In the genomic region with DNA sequence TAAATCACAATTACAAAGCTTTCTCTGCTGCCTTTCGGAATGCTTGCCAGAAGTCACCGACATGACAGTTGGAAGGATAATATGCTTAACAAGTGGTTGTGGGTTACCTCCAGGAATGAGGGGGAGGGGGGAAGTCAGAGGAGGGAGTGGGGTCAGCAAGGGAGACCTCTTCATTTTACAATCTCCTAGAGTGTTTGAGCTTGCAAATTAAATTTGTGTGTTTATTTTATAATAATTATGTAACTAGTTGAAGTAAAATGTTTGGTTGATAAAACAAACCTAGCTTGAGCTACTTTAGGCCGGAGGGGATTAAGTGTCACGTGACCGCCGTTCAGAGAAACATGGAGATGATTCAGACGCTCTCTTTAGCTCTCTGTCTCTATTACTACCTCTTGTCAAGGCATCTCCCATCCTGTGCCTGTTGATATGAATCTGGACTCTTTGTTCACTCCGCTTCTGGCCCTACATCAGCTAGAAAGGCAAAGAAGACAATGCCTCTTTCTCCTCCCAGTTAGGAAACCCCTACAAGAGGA, we compare ENCODE assay signal across 29 mouse cellular contexts.
A peak's percentile ranks its signal among the peaks of the same experiment; 100 is the strongest.
DNase-seq lines count a peak whose midpoint lies in the region; ATAC-seq and TF ChIP-seq lines count a peak whose summit lies in the region.
"Had no signal": no experiment of that assay in that cellular context is flagged by ENCODE, and none has a peak within 500 bp of the region (broad histone marks: within the 10 kb centered on the region; RNA-seq: fewer than 3 reads in every experiment).

No protein-coding gene starts in this region.

- H3K79me2 ChIP-seq in C2C12 (ENCODE audit: control insufficient read depth, insufficient read depth) = no peaks in the 10 kb centered on the region
- H3K79me2 ChIP-seq in myocyte (ENCODE audit: control insufficient read depth, insufficient read depth) = no peaks in the 10 kb centered on the region

- no peak for TF ChIP-seq POLR2A in myocyte (IDR thresholded peaks at IDR 0.05; ENCODE audit: insufficient read length, low read depth)

- peaks cover 9% of the 10 kb centered on the region; the same call in 1 of the 2 replicates for H3K27me3 ChIP-seq in lung, embryonic 14.5 days (ENCODE audit: insufficient read depth, low read length)
- H3K27me3 ChIP-seq in C2C12 (ENCODE audit: control insufficient read depth, insufficient read depth, insufficient read length) (no peaks in the 10 kb centered on the region), myocyte (ENCODE audit: control insufficient read depth, insufficient read depth, insufficient read length) (peaks cover 3% of the 10 kb centered on the region)

- no peaks in the 10 kb centered on the region for H3K9me3 ChIP-seq in lung, embryonic 14.5 days (ENCODE audit: low read depth, low read length)
- H3K9me3 ChIP-seq: heart, embryonic 12.5 days; hindbrain, embryonic 15.5 days; limb, embryonic 13.5 days; neural tube, embryonic 12.5 days; stomach, embryonic 15.5 days had no signal

- H3K4me2 ChIP-seq in lung, embryonic 14.5 days = no peak overlapping the region
- no peak overlapping the region for H3K4me2 ChIP-seq in myocyte (ENCODE audit: low read depth)
- H3K4me2 ChIP-seq: heart, embryonic 12.5 days; hindbrain, embryonic 15.5 days; limb, embryonic 13.5 days; liver, embryonic 11.5 days; neural tube, embryonic 12.5 days; stomach, embryonic 15.5 days had no signal

- DNase-seq in heart, adult 11 months = peak; percentile 21
- no peak for DNase-seq in heart, adult 8-10 months (ENCODE audit: low spot score)
- DNase-seq in lung, embryonic 14.5 days = no peak
- no peak for DNase-seq in lung, postnatal 25 days (ENCODE audit: low spot score)
- no peak for DNase-seq in frontal cortex, adult 2 months (ENCODE audit: extremely low spot score in 1 of 2, low spot score in 1 of 2)
- DNase-seq: adrenal gland, postnatal 25 days; cerebellum, adult 11-12 months; cerebellum, postnatal 14 days; gastrocnemius, postnatal 25 days; heart, adult 18-20 months; heart, postnatal 4 days; kidney, postnatal 10 days; retina, postnatal 1 day; right cerebral cortex, postnatal 14 days; thymus, adult 18-20 months; thymus, postnatal 36 days had no signal

- peak; percentile 18 for ATAC-seq in lung, embryonic 14.5 days (ENCODE audit: insufficient read depth)
- ATAC-seq: CD4-positive, CD25-positive, alpha-beta regulatory T cell, adult 4 months; forebrain, embryonic 14.5 days; inflammation-experienced regulatory T-cells, adult 6 months; midbrain, embryonic 16.5 days had no signal

- peaks cover 10% of the 10 kb centered on the region; the same call in 1 of the 2 replicates for H3K4me1 ChIP-seq in lung, embryonic 14.5 days (ENCODE audit: insufficient read depth)

- no peak for TF ChIP-seq CTCF in lung, embryonic 14.5 days (IDR thresholded peaks at IDR 0.05; ENCODE audit: low read depth)
- no peak for TF ChIP-seq CTCF in C2C12 (IDR thresholded peaks at IDR 0.05; ENCODE audit: control insufficient read depth, insufficient read depth, insufficient read length)

- 40% methylated on average over 8 of the region's 8 CpGs for WGBS in lung, embryonic 14.5 days

- H3K79me3 ChIP-seq in C2C12 (ENCODE audit: low read depth) = no peaks in the 10 kb centered on the region

- no peak overlapping the region for H3K9ac ChIP-seq in lung, embryonic 14.5 days
- H3K9ac ChIP-seq: heart, embryonic 12.5 days; hindbrain, embryonic 15.5 days; limb, embryonic 13.5 days; neural tube, embryonic 12.5 days; stomach, embryonic 15.5 days had no signal

- no peaks in the 10 kb centered on the region for H3K36me3 ChIP-seq in lung, embryonic 14.5 days (ENCODE audit: insufficient read depth)
- H3K36me3 ChIP-seq in C2C12 (ENCODE audit: control insufficient read depth, insufficient read depth) (no peaks in the 10 kb centered on the region), myocyte (ENCODE audit: control insufficient read depth, insufficient read depth) (no peaks in the 10 kb centered on the region)
- H3K36me3 ChIP-seq: heart, embryonic 12.5 days; hindbrain, embryonic 15.5 days; limb, embryonic 13.5 days; neural tube, embryonic 12.5 days; stomach, embryonic 15.5 days had no signal

- H3ac ChIP-seq in C2C12 (ENCODE audit: control insufficient read depth, insufficient read length, low read depth) (no peak overlapping the region), myocyte (ENCODE audit: control insufficient read depth, insufficient read length) (no peak overlapping the region)

- H3K4me3 ChIP-seq in lung, embryonic 14.5 days (ENCODE audit: low read depth, low read length) = no peak overlapping the region
- H3K4me3 ChIP-seq in C2C12 (ENCODE audit: insufficient read depth, poor library complexity, severe bottlenecking) (no peak overlapping the region), myocyte (no peak overlapping the region)
- H3K4me3 ChIP-seq: heart, embryonic 12.5 days; hindbrain, embryonic 15.5 days; left cerebral cortex, adult 2 months; limb, embryonic 13.5 days; neural tube, embryonic 12.5 days; stomach, embryonic 15.5 days had no signal

- no peak overlapping the region for H3K27ac ChIP-seq in lung, embryonic 14.5 days (ENCODE audit: low read depth)
- H3K27ac ChIP-seq: left cerebral cortex, adult 2 months; limb, embryonic 13.5 days; neural tube, embryonic 12.5 days; stomach, embryonic 15.5 days had no signal

TF ChIP-seq in C2C12, 6 proteins besides CTCF, POLR2A, EP300 and RAD21:
- TF ChIP-seq CEBPB (IDR thresholded peaks at IDR 0.05; ENCODE audit: low read depth) (no peak), USF1 (IDR thresholded peaks at IDR 0.05; ENCODE audit: low read depth) (peak; percentile 84)

TF ChIP-seq in myocyte, 11 proteins besides CTCF, POLR2A, EP300 and RAD21:
- peak; percentile 70 for TF ChIP-seq USF1 (IDR thresholded peaks at IDR 0.05; ENCODE audit: low read depth)
- no peak for TF ChIP-seq SRF (IDR thresholded peaks at IDR 0.05; ENCODE audit: control insufficient read depth, insufficient read length, low read depth)
